Mouse (Mus musculus) CH12.LX (cell line): ENCODE data around the gene Ldlrad3.

Experiments used
- CHD2 ChIP-seq: IDR thresholded peaks from 2 replicates; pipeline ENCODE4 v1.6.1; 2011; ENCODE audit warnings: low read length, improper control_type of control experiment
- CTCF ChIP-seq, 2 experiments: IDR thresholded peaks in 1 of 2; conservative IDR thresholded peaks in 1 of 2; 2 replicates each; pipeline ENCODE4 v1.5.1; 2011 to 2012; ENCODE audit warnings: low read depth in 2 of 2, low read length in 2 of 2, improper control_type of control experiment in 1 of 2, inconsistent platforms in 1 of 2, mild to moderate bottlenecking in 1 of 2, moderate library complexity in 1 of 2
- E2F4 ChIP-seq: IDR thresholded peaks from 2 replicates; pipeline ENCODE4 v1.6.1; 2011; ENCODE audit warnings: low read depth, low read length, improper control_type of control experiment; ENCODE audit not compliant: insufficient replicate concordance
- EP300 ChIP-seq: IDR thresholded peaks from 2 replicates; pipeline ENCODE4 v1.6.1; 2011; ENCODE audit warnings: low read length, improper control_type of control experiment
- MAFK ChIP-seq: IDR thresholded peaks from 2 replicates; pipeline ENCODE4 v1.6.1; 2011; ENCODE audit warnings: low read length, improper control_type of control experiment; ENCODE audit not compliant: insufficient replicate concordance
- MXI1 ChIP-seq: IDR thresholded peaks from 2 replicates; pipeline ENCODE4 v1.6.1; 2011; ENCODE audit warnings: mild to moderate bottlenecking, low read depth, low read length, improper control_type of control experiment
- POLR2A ChIP-seq: IDR thresholded peaks from 2 replicates; pipeline ENCODE4 v1.6.1; 2011; ENCODE audit warnings: low read depth, mild to moderate bottlenecking, improper control_type of control experiment, low read length
- SIN3A ChIP-seq: IDR thresholded peaks from 2 replicates; pipeline ENCODE4 v1.6.1; 2012; ENCODE audit warnings: low read length, improper control_type of control experiment, inconsistent platforms
- TBP ChIP-seq: conservative IDR thresholded peaks from 2 replicates; pipeline ENCODE4 v1.6.1; 2011; ENCODE audit warnings: low read depth, low read length, improper control_type of control experiment
- USF1 ChIP-seq: IDR thresholded peaks from 2 replicates; pipeline ENCODE4 v1.6.1; 2014; ENCODE audit warnings: low read depth, mild to moderate bottlenecking, inconsistent platforms, low read length, improper control_type of control experiment
- ZC3H11A ChIP-seq: IDR thresholded peaks from 2 replicates; pipeline ENCODE4 v1.6.1; 2012; ENCODE audit warnings: low read depth, mild to moderate bottlenecking, inconsistent platforms, low read length, improper control_type of control experiment
- ZKSCAN1 ChIP-seq: IDR thresholded peaks from 2 replicates; pipeline ENCODE4 v1.6.1; 2012; ENCODE audit warnings: low read depth, inconsistent platforms, low read length, improper control_type of control experiment, borderline replicate concordance

DNA sequence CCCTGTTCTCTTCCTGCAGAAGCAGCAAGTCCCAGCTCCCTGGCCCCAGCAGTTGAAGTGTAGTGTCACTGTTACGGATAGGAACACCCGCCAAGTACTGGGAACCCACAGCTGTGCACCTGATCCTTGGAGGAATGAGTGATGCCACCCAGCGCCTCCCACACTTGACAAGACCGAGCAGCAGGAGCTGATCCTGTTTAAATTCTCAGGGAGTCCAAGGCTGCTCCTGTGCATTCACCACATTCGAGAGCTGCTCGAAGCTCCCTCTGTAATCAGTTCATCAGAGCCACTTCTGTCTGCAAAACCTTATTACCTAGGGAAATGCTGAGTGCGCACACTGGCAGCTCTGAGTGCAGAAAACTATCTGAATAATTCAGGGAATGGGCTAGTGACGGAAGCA, 225.5 kb downstream of the Ldlrad3 start:
- TF ChIP-seq TBP (no peak), CTCF (conservative IDR thresholded peaks at IDR 0.05 in 1 of 2, IDR thresholded peaks at IDR 0.05 in 1 of 2; ENCODE audit: low read depth in 2 of 2, low read length in 2 of 2) (no peak), E2F4 (no peak), POLR2A (no peak), MAFK (no peak), USF1 (no peak), EP300 (no peak), MXI1 (no peak), ZC3H11A (no peak), SIN3A (no peak), CHD2 (no peak), ZKSCAN1 (no peak)
